Mouse (Mus musculus): ENCODE data around the gene Mob4.
"Not testable (repeated sequence)": the region's sequence is repeated elsewhere in the genome, so short reads cannot be mapped to it uniquely, and the experiment has no call there.

Gene Mob4

GRCm38 (mm10) chr1:55130943-55131401, at the start of gene Mob4:
Gene Mob4 (plus strand): TSS chr1:55131231.
- peak; percentile 91 for DNase-seq (ENCODE audit: low spot score)

DNA sequence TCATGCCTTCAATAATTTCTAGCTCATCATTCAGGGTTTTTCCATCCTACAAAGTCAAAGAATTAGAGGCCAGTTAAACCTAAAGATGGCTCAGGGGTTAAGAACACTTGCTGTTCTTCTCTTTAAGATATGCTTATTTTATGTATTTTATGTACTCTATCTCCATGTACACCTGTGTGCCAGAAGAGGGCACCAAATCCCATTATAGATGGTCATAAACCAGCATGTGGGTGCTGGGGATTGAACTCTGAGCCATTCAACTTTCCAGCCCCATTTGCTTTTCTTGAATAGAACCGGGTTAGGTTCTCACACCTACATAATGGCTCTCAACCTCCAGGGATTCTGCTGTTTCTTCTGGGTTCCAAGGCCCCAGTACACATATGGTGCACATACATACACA, 48.9 kb upstream of the Mob4 start:
- peak; percentile 15 for DNase-seq (ENCODE audit: low spot score)

GRCm38 (mm10) chr1:55085781-55086366, 45.2 kb upstream of the Mob4 start:
- no peak for DNase-seq (ENCODE audit: low spot score)

GRCm38 (mm10) chr1:55086868-55087400, 44.1 kb upstream of the Mob4 start:
- DNase-seq (ENCODE audit: low spot score), result peak; percentile 37

GRCm38 (mm10) chr1:55087401-55087904, 43.6 kb upstream of the Mob4 start:
- no peak for DNase-seq (ENCODE audit: low spot score)

DNA sequence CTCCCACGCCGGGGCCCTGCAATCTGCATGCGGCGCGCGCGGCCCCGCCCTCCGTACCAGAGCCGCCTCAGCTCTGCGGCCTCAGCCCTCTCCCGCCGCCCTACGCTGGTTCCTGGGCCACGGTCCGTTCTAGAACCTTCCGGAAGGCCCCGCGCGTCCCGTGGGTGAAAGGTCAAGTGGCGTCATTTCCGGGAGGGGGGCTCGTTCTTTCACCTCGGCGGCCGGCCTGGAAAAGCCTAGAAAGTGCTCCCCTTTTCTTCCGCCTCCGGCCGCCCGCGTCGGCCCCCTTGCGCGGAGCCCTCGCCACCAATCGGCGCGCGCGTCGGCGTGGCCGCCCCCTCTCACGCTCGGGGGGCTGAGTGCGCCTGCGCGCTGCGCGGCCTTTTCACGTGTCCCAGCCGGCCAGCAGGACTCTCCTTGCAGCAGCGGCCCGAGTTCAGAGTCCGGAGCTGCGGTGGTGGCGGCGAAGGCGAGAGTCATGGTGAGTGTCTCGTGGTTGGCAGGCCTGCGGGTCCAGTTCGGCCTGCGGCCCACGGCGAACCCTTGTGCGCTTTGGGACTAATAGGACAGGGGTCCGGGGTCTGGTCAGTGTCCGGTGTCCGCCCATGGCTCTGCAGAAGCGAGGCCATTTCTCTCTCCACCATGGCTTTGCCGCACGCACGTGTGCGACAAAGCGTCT, 43.0 kb upstream of the Mob4 start, which contains the start of the genes Hspe1 and Hspd1:
Gene Hspe1, plus strand, starts transcription at position 201 of the 679 bp plus-strand sequence.
Gene Hspd1, minus strand, starts transcription at position 312 of the 679 bp plus-strand sequence.
- DNase-seq (ENCODE audit: low spot score), result peak; percentile 97

DNA sequence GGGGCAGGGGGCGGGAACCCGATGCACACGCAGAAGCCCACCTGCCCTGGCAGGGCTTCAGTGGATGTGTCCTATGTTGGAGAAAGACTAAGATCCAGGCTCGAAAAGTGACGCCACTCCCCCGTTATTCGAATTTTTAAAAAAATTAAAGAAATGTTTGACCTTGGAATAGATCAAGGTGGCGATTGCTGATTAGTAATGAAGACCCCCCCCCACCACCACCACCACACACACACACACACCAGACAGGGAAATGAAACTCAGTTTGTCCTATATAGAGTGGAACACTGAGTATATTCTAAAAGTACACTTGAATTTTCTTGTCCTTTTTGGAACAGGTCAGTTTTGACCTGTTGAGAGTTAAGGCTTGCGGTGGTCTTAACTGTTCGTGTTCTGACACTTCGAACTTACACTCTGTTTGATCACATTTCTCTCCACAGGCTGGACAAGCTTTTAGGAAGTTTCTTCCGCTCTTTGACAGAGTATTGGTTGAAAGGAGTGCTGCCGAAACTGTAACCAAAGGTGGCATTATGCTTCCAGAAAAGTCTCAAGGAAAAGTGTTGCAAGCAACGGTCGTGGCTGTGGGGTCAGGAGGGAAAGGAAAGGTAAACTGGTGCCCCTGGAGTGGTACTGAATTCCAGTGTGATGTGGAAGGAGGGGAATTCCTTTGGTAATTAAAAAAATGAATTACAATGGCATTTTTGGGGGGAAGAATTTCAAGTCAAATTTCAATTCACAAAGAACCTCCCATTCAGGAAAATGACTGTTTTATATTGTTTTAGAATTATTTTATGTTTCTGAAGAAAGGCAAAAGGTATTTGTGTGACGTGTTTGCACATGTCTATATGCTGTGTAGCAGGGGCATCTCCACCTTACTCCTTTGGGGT, 42.2 kb upstream of the Mob4 start:
- DNase-seq (ENCODE audit: low spot score), result no peak

GRCm38 (mm10) chr1:55089498-55090064, 41.5 kb upstream of the Mob4 start:
- no peak for DNase-seq (ENCODE audit: low spot score)

DNA sequence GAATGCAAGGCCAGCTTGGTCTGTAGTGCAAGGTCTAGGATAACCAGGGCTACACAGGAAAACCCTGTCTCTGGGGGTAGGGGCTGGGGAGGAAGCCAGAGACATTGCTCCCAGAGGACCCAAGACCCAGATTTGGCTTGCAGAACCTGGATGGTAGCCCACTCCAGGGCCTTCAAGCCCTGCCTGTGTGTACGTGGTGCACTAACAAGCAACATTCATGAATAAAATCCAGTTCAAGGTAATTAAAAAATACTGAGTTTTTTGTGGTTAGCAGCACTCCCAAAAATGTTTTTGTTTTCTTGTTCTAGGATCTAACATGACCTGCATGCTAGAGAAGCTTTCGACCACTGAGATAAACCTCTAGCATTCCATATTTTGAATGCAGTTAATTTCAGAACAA, 39.0 kb upstream of the Mob4 start:
- DNase-seq (ENCODE audit: low spot score), result no peak

DNA sequence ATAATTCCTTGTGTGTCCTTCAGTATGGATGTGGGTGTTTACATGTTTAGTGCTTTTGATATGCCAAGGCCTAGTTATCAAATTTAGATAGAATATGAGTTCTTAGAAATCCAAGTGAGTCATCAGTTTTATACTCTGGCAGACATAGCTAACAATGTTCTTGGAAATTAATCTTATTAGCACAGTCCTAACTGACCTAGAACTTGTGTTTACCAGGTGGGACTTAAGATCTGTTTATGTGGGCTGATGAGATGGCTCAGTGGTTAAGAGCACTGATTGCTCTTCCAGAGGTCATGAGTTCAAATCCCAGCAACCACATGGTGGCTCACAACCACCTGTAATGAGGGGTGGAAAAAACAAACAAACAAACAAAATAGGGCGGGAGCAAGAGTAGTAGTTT, 38.6 kb upstream of the Mob4 start:
- no peak for DNase-seq (ENCODE audit: low spot score)

- no peak for DNase-seq (ENCODE audit: low spot score)
These were observed 24.0 kb upstream of the Mob4 start for GRCm38 (mm10) chr1:55106919-55107585.

DNA sequence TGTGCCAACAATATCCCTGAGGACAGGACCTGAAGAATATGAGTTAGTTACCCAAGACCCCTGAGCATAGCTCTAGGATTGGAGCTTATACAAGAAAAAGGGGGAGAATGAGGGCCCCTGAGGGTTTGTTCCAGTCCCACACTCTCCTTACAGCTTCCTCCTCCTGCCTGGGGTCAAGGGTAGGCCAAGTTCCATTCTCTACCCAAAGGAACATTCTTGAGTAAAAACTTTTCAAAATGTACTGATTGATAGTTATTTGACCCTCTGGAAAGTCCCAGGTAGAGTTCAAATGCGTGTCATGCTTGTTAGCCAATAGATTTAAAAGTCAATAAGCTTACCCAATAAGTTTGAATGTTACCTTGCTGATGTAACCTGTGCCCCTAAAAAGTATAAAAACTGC, 23.4 kb upstream of the Mob4 start:
- DNase-seq (ENCODE audit: low spot score), result no peak

DNA sequence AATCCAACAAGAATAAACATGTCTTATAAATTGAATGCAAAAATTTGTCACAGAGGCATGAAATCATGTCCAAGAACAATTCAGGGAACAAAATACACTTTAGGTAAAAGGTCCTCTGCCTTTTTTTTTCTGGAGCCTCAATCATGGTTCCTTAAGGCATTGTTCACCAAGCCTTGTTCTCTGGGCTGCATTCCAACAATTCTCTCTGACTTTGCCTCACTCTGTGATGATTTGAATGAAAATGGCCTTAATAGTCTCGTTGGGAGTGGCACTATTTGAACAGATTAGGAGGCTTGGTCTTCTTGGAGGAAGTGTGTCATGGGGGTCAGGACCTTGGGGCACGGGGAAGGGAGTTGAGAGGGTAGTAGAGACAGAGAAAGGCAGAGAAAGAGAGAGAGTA, 22.6 kb upstream of the Mob4 start:
- no peak for DNase-seq (ENCODE audit: low spot score)

DNA sequence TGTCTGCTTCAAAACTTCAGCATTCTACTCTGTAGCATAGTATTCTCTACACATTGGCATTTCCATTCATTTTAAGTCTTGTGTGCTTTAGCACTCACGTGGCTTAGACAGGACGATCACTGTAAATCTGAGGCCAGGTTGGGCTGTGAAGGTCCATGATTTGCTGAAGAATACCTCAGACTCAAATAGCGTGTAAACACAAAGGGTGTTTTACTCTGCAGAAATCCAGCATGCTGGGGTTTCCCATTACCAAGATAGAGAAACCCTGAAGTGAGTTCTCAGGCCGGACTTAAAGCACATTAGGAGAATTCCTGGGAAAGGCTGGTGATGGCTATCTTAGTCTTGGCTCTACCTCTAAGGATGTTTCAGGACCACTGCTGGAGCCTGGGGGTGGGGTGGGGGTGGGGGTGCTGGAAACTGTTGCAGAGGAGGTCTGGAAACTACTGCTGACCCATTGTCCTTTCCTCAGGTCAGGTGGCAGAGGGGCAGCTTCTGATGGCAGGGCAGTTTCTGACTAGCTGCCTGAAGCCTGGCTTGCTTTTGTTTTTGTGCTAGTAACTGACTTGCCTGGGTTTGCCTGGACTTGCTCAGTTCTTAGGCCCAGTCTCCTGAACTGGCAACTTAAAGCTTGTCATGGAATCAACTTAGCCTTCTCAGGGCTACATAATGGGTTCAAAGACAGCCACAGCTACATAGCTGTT, 21.8 kb upstream of the Mob4 start:
- no peak for DNase-seq (ENCODE audit: low spot score)

DNA sequence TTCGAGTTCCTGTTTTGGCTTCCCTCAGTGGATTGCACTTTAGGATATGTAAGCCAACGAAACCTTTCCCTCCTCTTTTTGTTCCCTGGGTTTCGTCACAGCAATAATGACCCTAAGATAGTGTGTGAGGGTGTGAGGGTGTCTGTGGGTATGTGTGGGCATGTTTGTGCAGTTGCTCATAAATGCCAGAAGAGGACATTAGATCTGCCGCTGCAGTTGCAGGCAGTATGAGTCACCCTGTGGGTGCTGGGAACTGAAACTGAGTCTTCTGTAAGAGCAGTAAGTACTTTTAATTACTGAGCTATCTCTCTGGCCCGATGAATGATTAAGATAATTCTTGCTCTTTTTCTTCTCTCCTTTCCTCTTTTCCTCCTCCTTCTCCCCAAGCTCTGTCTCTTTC, 8.0 kb upstream of the Mob4 start:
- no peak for DNase-seq (ENCODE audit: low spot score)

DNA sequence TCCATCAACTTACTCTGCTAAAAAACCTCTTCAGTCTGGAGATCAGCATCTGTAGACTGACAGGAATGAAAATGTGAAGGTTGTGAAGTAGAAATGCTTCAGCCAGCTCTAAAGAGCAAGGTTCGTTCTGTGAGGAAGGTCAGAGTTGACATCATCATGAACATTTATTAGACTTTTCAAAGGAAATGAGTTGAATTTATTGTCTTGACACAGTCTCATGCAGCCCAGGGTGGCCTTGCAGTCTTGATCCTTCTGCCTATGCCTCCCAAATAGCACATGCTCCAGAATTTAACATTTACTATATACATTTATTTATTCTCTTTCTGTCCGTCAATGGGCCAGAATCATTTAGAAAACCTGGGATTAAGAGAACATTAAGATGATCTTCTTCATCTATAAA, 7.5 kb upstream of the Mob4 start:
- no peak for DNase-seq (ENCODE audit: low spot score)

DNA sequence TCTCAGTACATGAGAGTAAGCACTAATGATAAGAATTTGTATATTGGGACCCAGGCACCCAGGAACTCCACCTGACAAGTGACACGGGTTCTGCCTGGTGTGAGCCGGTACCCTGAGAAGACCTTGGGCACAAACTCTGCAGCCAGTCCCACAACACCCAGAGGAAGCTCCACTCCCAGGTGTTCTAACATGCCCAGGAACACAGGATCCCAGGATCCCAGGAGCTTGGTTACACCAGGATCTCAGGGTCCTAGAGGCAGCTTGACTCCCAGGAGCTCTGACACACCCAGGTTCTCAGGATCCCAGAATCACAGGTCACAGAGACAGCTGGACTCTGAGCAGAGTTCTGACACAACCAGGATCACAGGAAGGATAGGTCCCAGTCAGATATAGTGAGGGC, 6.9 kb upstream of the Mob4 start:
- not testable (repeated sequence) for DNase-seq (ENCODE audit: low spot score)

- no peak for DNase-seq (ENCODE audit: low spot score)
These were observed 1.3 kb upstream of the Mob4 start for GRCm38 (mm10) chr1:55129716-55130115.

DNA sequence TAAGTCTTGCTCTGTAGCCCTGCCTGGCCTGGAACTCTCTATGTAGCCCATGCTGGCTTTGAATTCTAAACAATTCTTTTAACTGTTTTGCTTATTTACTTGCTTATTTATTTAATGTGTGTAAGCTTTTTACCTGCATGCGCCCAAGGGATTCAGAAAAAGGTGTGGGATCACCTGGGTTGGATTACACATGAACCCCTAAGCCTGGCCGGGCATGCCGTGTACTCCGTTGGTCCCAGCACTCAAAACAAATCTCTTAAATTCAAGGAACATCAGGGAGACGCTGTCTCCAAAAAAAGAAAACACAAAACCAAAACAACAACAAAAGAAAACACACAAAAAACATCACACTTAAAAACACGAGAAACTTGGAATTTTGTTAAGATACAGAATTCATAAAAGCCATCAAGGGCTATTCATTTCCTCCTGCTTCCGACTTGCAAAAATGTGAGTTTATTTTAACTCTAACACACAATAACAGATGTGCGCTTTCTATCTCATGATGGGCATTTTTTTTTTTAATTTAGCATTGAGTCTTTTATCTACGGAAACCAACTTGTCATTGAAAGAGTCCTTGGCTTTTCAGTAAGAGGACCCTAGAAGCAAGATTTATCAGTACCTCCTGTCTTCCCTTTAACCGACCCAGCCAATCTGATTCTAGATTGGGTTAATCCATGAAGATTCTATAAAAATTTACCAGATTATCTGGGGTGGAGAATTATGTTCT, 678 bp upstream of the Mob4 start:
- DNase-seq (ENCODE audit: low spot score), result no peak

- peak; percentile 59 for DNase-seq (ENCODE audit: low spot score)
These were observed 488 bp downstream of the Mob4 start for GRCm38 (mm10) chr1:55131424-55132014.
